Mouse (Mus musculus) forebrain, embryonic 14.5 days (tissue): ENCODE data around the gene Cdhr1. TPM values are rescaled to one million over a fixed set of nuclear protein-coding genes. Genes with fewer than 3 reads are reported as not detected.

ENCODE experiments used
- ATAC-seq: fragments of 200-750 bp; cut with Nextera tagmentation; 2 replicates; pipeline ENCODE4 v1.8.0; 2017; ENCODE audit warnings: mild to moderate bottlenecking, moderate library complexity
- DNase-seq: peaks from one replicate; pipeline ENCODE4 v3.0.0-alpha.2; 2015; ENCODE audit warnings: low spot score
- H3K27ac ChIP-seq: fragments of 300-500 bp; sonication (generic); 2 replicates; pipeline ENCODE4 v1.5.1; 2014; ENCODE audit warnings: low read depth, mild to moderate bottlenecking, control low read depth, low read length, moderate library complexity
- H3K27me3 ChIP-seq: fragments of 300-500 bp; sonication (generic); replicated peaks from 2 replicates; pipeline ENCODE4 v1.6.1; 2014; ENCODE audit warnings: low read length, control low read depth, mixed read lengths; ENCODE audit not compliant: control insufficient read depth, insufficient read depth
- H3K36me3 ChIP-seq: fragments of 300-500 bp; sonication (generic); 2 replicates; pipeline ENCODE4 v1.6.1; 2014; ENCODE audit warnings: low read length, control low read depth; ENCODE audit not compliant: control insufficient read depth, insufficient read depth
- H3K4me1 ChIP-seq: fragments of 300-500 bp; sonication (generic); 2 replicates; pipeline ENCODE4 v1.6.1; 2014; ENCODE audit warnings: antibody characterized with exemption, low read length, control low read depth; ENCODE audit not compliant: control insufficient read depth, insufficient read depth
- H3K4me2 ChIP-seq: fragments of 300-500 bp; sonication (generic); 2 replicates; pipeline ENCODE4 v1.6.1; 2014; ENCODE audit warnings: mild to moderate bottlenecking, control low read depth, low read length
- H3K4me3 ChIP-seq: fragments of 300-500 bp; sonication (generic); 2 replicates; pipeline ENCODE4 v1.5.1; 2014; ENCODE audit warnings: low read depth, low read length, control low read depth
- H3K9ac ChIP-seq: fragments of 300-500 bp; sonication (generic); 2 replicates; pipeline ENCODE4 v1.6.1; 2014; ENCODE audit warnings: mild to moderate bottlenecking, low read length, control low read depth, moderate library complexity
- H3K9me3 ChIP-seq: fragments of 300-500 bp; sonication (generic); replicated peaks from 2 replicates; pipeline ENCODE4 v1.6.1; 2016; ENCODE audit warnings: low read length, control low read depth, mixed read lengths; ENCODE audit not compliant: control insufficient read depth
- WGBS: fragments of 180-500 bp; shearing (Covaris S2); extraction: QIAGEN DNeasy Blood & Tissue Kit; methylation state at CpG from one replicate; pipeline ENCODE4 v1.1.7; 2014; 5-methylcytosine and 5-hydroxymethylcytosine counted together
- polyA plus RNA-seq: library from polyadenylated mRNA; unstranded; fragments of >200 nt; fragmentation: Nextera tagmentation; extraction: Ambion mirVana; gene quantifications from 2 replicates; pipeline ENCODE4 v1.2.1, GENCODE M21; 2014

The Cdhr1 gene
- polyA plus RNA-seq, 1 experiment from 2014 or later, result 3.1 TPM

DNA sequence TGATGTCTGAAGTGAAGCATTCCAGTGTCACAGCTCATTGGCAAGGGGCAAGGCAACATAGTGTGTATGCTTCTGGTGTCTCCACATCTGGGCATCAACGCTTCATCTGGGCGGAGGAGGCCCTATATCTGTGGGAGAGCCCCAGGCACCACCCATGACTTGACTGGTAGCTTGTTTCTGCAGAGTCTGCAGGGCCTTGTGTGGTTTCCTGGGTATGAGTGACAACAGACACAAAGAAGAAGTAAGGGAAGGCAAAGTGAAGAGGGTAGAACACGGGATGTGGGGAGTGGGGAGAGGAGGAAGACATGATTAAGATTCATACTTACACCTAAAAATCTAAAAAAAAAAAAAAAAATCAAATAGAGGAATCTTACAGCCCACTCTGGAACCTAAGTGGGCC lies 4.3 kb upstream of the Cdhr1 start:
- Histone ChIP-seq H3K9me3 (no peaks in the 10 kb centered on the region), H3K4me2 (no peak overlapping the region), H3K27me3 (no peaks in the 10 kb centered on the region), H3K36me3 (no peaks in the 10 kb centered on the region), H3K9ac (no peak overlapping the region), H3K4me1 (no peaks in the 10 kb centered on the region; the same call in 1 of the 2 replicates), H3K4me3 (no peak overlapping the region), H3K27ac (no peak overlapping the region)
- WGBS, result 72% methylated on average over 3 of the region's 3 CpGs
- ATAC-seq (no peak), DNase-seq (no peak)

DNA sequence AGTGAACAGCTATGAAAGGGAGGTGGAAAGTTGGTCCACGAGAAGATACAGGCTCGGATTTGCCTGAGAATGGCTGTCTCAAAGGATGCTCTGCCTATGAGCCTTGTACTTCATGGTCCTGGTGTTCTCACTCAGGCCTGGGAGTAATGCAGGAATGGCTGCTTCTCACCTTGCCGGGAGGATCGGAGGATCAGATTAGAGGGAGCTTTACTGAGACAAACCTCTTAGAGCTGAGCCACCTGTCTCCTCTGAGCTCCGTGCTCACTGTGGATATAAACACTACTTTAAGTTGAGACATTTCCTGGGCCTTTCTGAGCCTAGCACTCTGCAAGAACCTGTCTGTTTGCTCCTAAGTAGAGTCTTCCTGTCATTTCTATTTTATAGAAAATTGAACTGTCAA lies 3.4 kb upstream of the Cdhr1 start:
- 79% methylated on average over 5 of the region's 5 CpGs for WGBS

GRCm38 (mm10) chr14:37095556-37095955 lies 2.6 kb downstream of the Cdhr1 start:
- no peaks in the 10 kb centered on the region; the same call in 1 of the 2 replicates for H3K4me1 ChIP-seq
- H3K27me3 ChIP-seq, result no peaks in the 10 kb centered on the region
- H3K9me3 ChIP-seq, result no peaks in the 10 kb centered on the region
- WGBS, result 81% methylated on average over 4 of the region's 4 CpGs
- no peak overlapping the region for H3K4me2 ChIP-seq
- no peak overlapping the region for H3K27ac ChIP-seq
- no peak overlapping the region for H3K9ac ChIP-seq
- no peak overlapping the region for H3K4me3 ChIP-seq
- ATAC-seq (no peak), DNase-seq (no peak)
- H3K36me3 ChIP-seq, result no peaks in the 10 kb centered on the region

More for the DNA sequence above, 3.4 kb upstream of the Cdhr1 start:
- Histone ChIP-seq H3K9ac (no peak overlapping the region), H3K4me2 (no peak overlapping the region), H3K4me3 (no peak overlapping the region), H3K9me3 (no peaks in the 10 kb centered on the region), H3K27ac (no peak overlapping the region), H3K27me3 (no peaks in the 10 kb centered on the region), H3K4me1 (no peaks in the 10 kb centered on the region; the same call in 1 of the 2 replicates), H3K36me3 (no peaks in the 10 kb centered on the region)
- DNase-seq, result no peak
- ATAC-seq, result no peak

GRCm38 (mm10) chr14:37094436-37094835 lies 3.7 kb downstream of the Cdhr1 start:
- no peak overlapping the region for H3K9ac ChIP-seq
- H3K27ac ChIP-seq, result no peak overlapping the region
- no peaks in the 10 kb centered on the region for H3K36me3 ChIP-seq
- no peak overlapping the region for H3K4me2 ChIP-seq
- H3K9me3 ChIP-seq, result no peaks in the 10 kb centered on the region
- no peaks in the 10 kb centered on the region; the same call in 1 of the 2 replicates for H3K4me1 ChIP-seq
- no peaks in the 10 kb centered on the region for H3K27me3 ChIP-seq
- no peak overlapping the region for H3K4me3 ChIP-seq
- no peak for ATAC-seq
- WGBS, result 50% methylated on average over 6 of the region's 6 CpGs
- DNase-seq, result no peak

DNA sequence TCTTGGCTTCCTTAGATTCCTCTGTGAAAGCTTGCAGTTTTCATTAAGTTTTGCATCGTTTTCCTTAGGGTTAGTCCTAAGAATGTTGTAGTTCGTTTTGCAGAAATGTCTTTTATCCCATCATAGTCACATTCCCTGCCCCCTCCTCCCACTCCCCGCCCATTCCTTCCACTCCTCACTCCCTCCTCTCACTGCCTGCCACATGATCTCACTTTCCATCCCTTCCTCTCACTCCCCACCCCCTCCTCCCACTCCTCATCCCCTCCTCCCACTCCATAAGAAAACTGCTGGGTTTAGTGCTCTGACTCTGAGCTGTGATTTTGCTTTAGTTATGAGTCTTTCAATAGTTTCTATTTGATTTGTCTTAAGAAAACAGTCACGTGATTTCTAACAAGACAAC lies 14.4 kb downstream of the Cdhr1 start:
- Histone ChIP-seq H3K9me3 (no peaks in the 10 kb centered on the region), H3K27me3 (no peaks in the 10 kb centered on the region), H3K4me2 (no peak overlapping the region), H3K36me3 (no peaks in the 10 kb centered on the region), H3K9ac (no peak overlapping the region), H3K27ac (no peak overlapping the region), H3K4me1 (no peaks in the 10 kb centered on the region), H3K4me3 (no peak overlapping the region)
- 13% methylated on average over 4 of the region's 4 CpGs for WGBS
- DNase-seq, result no peak
- ATAC-seq, result no peak

GRCm38 (mm10) chr14:37080724-37081123 lies 17.4 kb downstream of the Cdhr1 start:
- 85% methylated on average over 1 of the region's 1 CpGs for WGBS
- no peak overlapping the region for H3K4me2 ChIP-seq

DNA sequence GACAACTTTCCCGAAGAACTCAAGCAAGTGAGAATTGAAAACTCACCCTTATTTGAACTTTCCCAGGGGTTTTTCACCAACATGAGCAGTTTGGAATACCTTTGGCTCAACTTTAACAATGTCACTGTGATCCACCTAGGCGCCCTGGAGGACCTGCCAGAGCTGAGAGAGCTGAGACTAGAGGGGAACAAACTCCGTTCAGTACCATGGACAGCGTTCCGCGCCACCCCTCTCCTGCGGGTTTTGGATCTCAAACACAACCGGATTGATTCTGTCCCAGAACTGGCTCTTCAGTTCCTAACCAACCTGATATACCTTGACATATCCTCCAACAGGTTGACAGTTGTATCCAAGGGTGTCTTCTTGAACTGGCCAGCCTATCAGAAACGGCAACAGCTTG lies 29.6 kb downstream of the Cdhr1 start:
- ATAC-seq (no peak), DNase-seq (peak; percentile 44)
- Histone ChIP-seq H3K27me3 (no peaks in the 10 kb centered on the region), H3K4me1 (no peaks in the 10 kb centered on the region), H3K27ac (no peak overlapping the region), H3K36me3 (no peaks in the 10 kb centered on the region), H3K9ac (no peak overlapping the region), H3K4me2 (no peak overlapping the region), H3K9me3 (no peaks in the 10 kb centered on the region), H3K4me3 (no peak overlapping the region)
- WGBS, result 21% methylated on average over 9 of the region's 9 CpGs

More at GRCm38 (mm10) chr14:37080724-37081123, 17.4 kb downstream of the Cdhr1 start:
- Histone ChIP-seq H3K27me3 (no peaks in the 10 kb centered on the region), H3K9ac (no peak overlapping the region), H3K27ac (no peak overlapping the region), H3K4me1 (no peaks in the 10 kb centered on the region), H3K4me3 (no peak overlapping the region), H3K9me3 (no peaks in the 10 kb centered on the region), H3K36me3 (no peaks in the 10 kb centered on the region)
- DNase-seq (no peak), ATAC-seq (no peak)

DNA sequence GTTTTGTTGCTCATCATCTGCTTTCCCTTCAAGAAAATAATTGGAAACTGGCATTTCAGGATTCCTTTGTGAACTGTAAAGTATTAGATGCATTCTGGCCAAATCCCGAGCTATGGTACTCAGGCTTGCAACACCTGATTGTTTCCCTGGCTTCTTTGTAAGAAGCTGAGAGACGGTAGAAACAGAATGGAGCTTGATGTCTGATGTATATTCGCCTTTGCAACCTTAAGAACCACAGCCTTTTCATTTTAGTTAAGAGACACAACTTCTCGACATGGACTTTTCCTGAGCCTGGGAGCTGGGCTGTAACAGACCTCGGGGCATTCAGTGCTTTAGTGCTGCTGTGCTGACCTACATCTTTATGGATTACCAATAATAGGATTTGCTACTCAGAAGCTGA lies 30.5 kb downstream of the Cdhr1 start, which contains the start of gene Lrit2:
Gene Lrit2 (plus strand): TSS at position 301 of the 400 bp plus-strand sequence.
- Histone ChIP-seq H3K9ac (no peak within 1 kb of the TSS), H3K27ac (no peak within 1 kb of the TSS), H3K4me1 (no peaks in the 10 kb centered on the region), H3K27me3 (no peaks in the 10 kb centered on the region), H3K4me3 (no peak within 1 kb of the TSS), H3K4me2 (no peak within 1 kb of the TSS), H3K9me3 (no peaks in the 10 kb centered on the region), H3K36me3 (no peaks in the 10 kb centered on the region)
- 72% methylated on average over 5 of the region's 5 CpGs for WGBS
- no peak for ATAC-seq
- DNase-seq, result no peak

DNA sequence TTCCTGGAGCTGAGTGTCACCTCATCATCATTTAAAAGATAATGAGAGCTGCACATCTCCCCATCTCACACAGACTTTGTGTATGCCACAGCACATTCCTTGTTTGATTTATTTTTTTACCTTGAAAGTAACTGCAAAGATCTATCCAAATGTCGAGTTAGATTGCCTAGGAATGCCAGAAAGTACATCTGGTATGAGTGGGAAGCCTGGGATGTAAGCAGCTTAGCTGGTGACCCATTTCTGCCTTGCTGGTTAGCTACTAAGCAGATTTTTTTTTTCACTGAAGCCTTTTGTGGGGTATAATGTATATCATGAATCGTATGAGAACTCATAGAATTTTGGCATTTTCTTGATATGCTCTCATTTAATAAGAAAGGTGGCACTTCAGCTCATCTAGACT lies 31.5 kb downstream of the Cdhr1 start:
- no peaks in the 10 kb centered on the region for H3K9me3 ChIP-seq
- no peaks in the 10 kb centered on the region for H3K27me3 ChIP-seq
- H3K4me1 ChIP-seq, result no peaks in the 10 kb centered on the region
- no peak overlapping the region for H3K4me3 ChIP-seq
- DNase-seq, result no peak
- WGBS, result 67% methylated on average over 2 of the region's 2 CpGs
- no peak overlapping the region for H3K4me2 ChIP-seq
- ATAC-seq, result no peak
- no peak overlapping the region for H3K9ac ChIP-seq
- no peaks in the 10 kb centered on the region for H3K36me3 ChIP-seq
- no peak overlapping the region for H3K27ac ChIP-seq
